ENCODE assay signal across 20 mouse cellular contexts in genomic region chr10:16364001-16364400, GRCm38 (mm10).
A peak's percentile ranks its signal among the peaks of the same experiment; 100 is the strongest.
DNase-seq lines count a peak whose midpoint lies in the region; ATAC-seq and TF ChIP-seq lines count a peak whose summit lies in the region.
"Had no signal": no experiment of that assay in that cellular context is flagged by ENCODE, and none has a peak within 500 bp of the region (broad histone marks: within the 10 kb centered on the region; RNA-seq: fewer than 3 reads in every experiment).

No protein-coding gene starts in this region.

- no peaks in the 10 kb centered on the region for H3K79me2 ChIP-seq in MEL (ENCODE audit: control insufficient read depth, insufficient read depth, low read length, poor library complexity)

- no peak overlapping the region for H3K4me3 ChIP-seq in MEL (ENCODE audit: control insufficient read depth in 1 of 2, insufficient read depth in 1 of 2, low read depth in 2 of 2, low read length in 2 of 2)
- H3K4me3 ChIP-seq in liver, embryonic 15.5 days (replicated peaks), result no peak overlapping the region
- H3K4me3 ChIP-seq: embryonic facial prominence, embryonic 12.5 days; forebrain, embryonic 12.5 days; heart, embryonic 10.5 days; heart, embryonic 15.5 days; hindbrain, embryonic 13.5 days had no signal

- H3K9ac ChIP-seq in MEL (ENCODE audit: control insufficient read depth, low read depth, low read length, poor library complexity, severe bottlenecking), result no peak overlapping the region
- no peak overlapping the region for H3K9ac ChIP-seq in liver, embryonic 15.5 days
- H3K9ac ChIP-seq: embryonic facial prominence, embryonic 12.5 days; forebrain, embryonic 12.5 days; heart, embryonic 15.5 days; hindbrain, embryonic 13.5 days had no signal

- no peaks in the 10 kb centered on the region for H3K9me3 ChIP-seq in MEL (replicated peaks; ENCODE audit: insufficient read depth, low read length)
- H3K9me3 ChIP-seq in liver, embryonic 15.5 days (replicated peaks), result no peaks in the 10 kb centered on the region
- H3K9me3 ChIP-seq: embryonic facial prominence, embryonic 12.5 days; forebrain, embryonic 12.5 days; heart, embryonic 10.5 days; heart, embryonic 15.5 days; hindbrain, embryonic 13.5 days had no signal

- TF ChIP-seq EP300 in MEL (IDR thresholded peaks at IDR 0.05; ENCODE audit: low read depth in 1 of 2, low read length in 2 of 2), result peak; percentile 92 to 96

- TF ChIP-seq POLR2A in MEL (IDR thresholded peaks at IDR 0.05; ENCODE audit: control insufficient read depth in 1 of 2, insufficient read depth in 1 of 2, low read depth in 1 of 2, low read length in 2 of 2, poor library complexity in 1 of 2), result no peak

- H3K27ac ChIP-seq in MEL (ENCODE audit: control insufficient read depth, low read depth, low read length), result peak overlapping the region; percentile 39; the same call in 1 of the 2 replicates
- H3K27ac ChIP-seq in liver, embryonic 15.5 days (replicated peaks), result no peak overlapping the region
- H3K27ac ChIP-seq: embryonic facial prominence, embryonic 12.5 days; forebrain, embryonic 12.5 days; heart, embryonic 10.5 days; heart, embryonic 15.5 days; hindbrain, embryonic 13.5 days; hindbrain, postnatal 0 days had no signal

- peak; percentile 68 for DNase-seq in MEL (ENCODE audit: low read depth, low spot score)
- no peak for DNase-seq in adrenal gland, postnatal 4 days (ENCODE audit: low spot score in 2 of 2)
- no peak for DNase-seq in right cerebral cortex, postnatal 4 days
- DNase-seq: adrenal gland, adult 8-10 months; cerebellum, adult 11-12 months; cerebellum, adult 9-10 months; cerebellum, postnatal 25 days; gastrocnemius, postnatal 36 days; heart, adult 18-20 months; heart, postnatal 14 days had no signal

- H3K36me3 ChIP-seq in MEL (ENCODE audit: control insufficient read depth in 1 of 2, insufficient read depth in 2 of 2, low read length in 2 of 2), result peaks cover 0 to 8% of the 10 kb centered on the region in 2 experiments; a peak in 2 of 4 replicates
- H3K36me3 ChIP-seq in liver, embryonic 15.5 days (replicated peaks), result no peaks in the 10 kb centered on the region
- H3K36me3 ChIP-seq: embryonic facial prominence, embryonic 12.5 days; forebrain, embryonic 12.5 days; heart, embryonic 10.5 days; heart, embryonic 15.5 days; hindbrain, embryonic 13.5 days had no signal

- 37% methylated on average over 3 of the region's 3 CpGs for WGBS in liver, embryonic 15.5 days (ENCODE audit: insufficient replicate concordance)

- H3K27me3 ChIP-seq in MEL (ENCODE audit: control insufficient read depth in 1 of 2, insufficient read depth in 2 of 2, low read length in 2 of 2), result no peaks in the 10 kb centered on the region
- no peaks in the 10 kb centered on the region for H3K27me3 ChIP-seq in liver, embryonic 15.5 days
- H3K27me3 ChIP-seq: CH12.LX; embryonic facial prominence, embryonic 12.5 days; forebrain, embryonic 12.5 days; heart, embryonic 15.5 days; hindbrain, embryonic 13.5 days had no signal

- peak; percentile 73 for ATAC-seq in erythroid progenitor cell, adult 5-6 weeks (replicated peaks; ENCODE audit: low FRiP score, poor library complexity, severe bottlenecking)
- peak; percentile 22; the same call in 1 of the 2 replicates for ATAC-seq in liver, embryonic 15.5 days (ENCODE audit: insufficient read depth)
- peak; percentile 96 for ATAC-seq in megakaryocyte-erythroid progenitor cell, adult 5-6 weeks (replicated peaks; ENCODE audit: low FRiP score, low TSS enrichment, poor library complexity, severe bottlenecking)
- ATAC-seq: hindbrain, postnatal 0 days had no signal

- peaks cover 6 to 7% of the 10 kb centered on the region in 2 experiments; a peak in 2 of 4 replicates for H3K4me1 ChIP-seq in MEL (ENCODE audit: control insufficient read depth in 1 of 2, insufficient read depth in 2 of 2, low read length in 2 of 2)
- no peaks in the 10 kb centered on the region for H3K4me1 ChIP-seq in liver, embryonic 15.5 days (replicated peaks)
- H3K4me1 ChIP-seq: embryonic facial prominence, embryonic 12.5 days; forebrain, embryonic 12.5 days; heart, embryonic 10.5 days; heart, embryonic 15.5 days; hindbrain, embryonic 13.5 days had no signal

- TF ChIP-seq CTCF in MEL (IDR thresholded peaks at IDR 0.05 in 2 of 3, conservative IDR thresholded peaks at IDR 0.05 in 1 of 3; ENCODE audit: control insufficient read depth in 1 of 3, insufficient read depth in 1 of 3, low read depth in 2 of 3, low read length in 3 of 3, poor library complexity in 1 of 3, severe bottlenecking in 1 of 3), result no peak

- TF ChIP-seq RAD21 in MEL (IDR thresholded peaks at IDR 0.05; ENCODE audit: low read depth, low read length), result no peak

- H3K4me2 ChIP-seq in liver, embryonic 15.5 days, result no peak overlapping the region
- H3K4me2 ChIP-seq: embryonic facial prominence, embryonic 12.5 days; forebrain, embryonic 12.5 days; heart, embryonic 15.5 days; hindbrain, embryonic 13.5 days had no signal

TF ChIP-seq in MEL, 35 proteins besides CTCF, POLR2A, EP300 and RAD21:
- TF ChIP-seq MYC (IDR thresholded peaks at IDR 0.05; ENCODE audit: low read depth, low read length) (no peak), RCOR1 (IDR thresholded peaks at IDR 0.05; ENCODE audit: low read depth, low read length) (peak; percentile 70), CHD2 (IDR thresholded peaks at IDR 0.05; ENCODE audit: low read length) (no peak; the same call in 1 of the 2 replicates), ETS1 (IDR thresholded peaks at IDR 0.05; ENCODE audit: low read depth, low read length) (peak; percentile 65), GATA1 (IDR thresholded peaks at IDR 0.05; ENCODE audit: low read depth, low read length) (peak; percentile 94), SIN3A (IDR thresholded peaks at IDR 0.05; ENCODE audit: low read length) (peak; percentile 35; the same call in 1 of the 2 replicates), POLR2AphosphoS2 (IDR thresholded peaks at IDR 0.05; ENCODE audit: low read length) (peak; percentile 33; the same call in 1 of the 2 replicates), TCF12 (IDR thresholded peaks at IDR 0.05; ENCODE audit: low read depth, low read length) (peak; percentile 96), TAL1 (IDR thresholded peaks at IDR 0.05; ENCODE audit: low read length) (peak; percentile 60)

Comparison
In these comparisons a context has a peak if more than half of its experiments do, and no peak if none do; other contexts are left out.
1. ATAC-seq: peak in every context shown above with its lines; median percentile 96 in megakaryocyte-erythroid progenitor cell, adult 5-6 weeks; 73 in erythroid progenitor cell, adult 5-6 weeks; 22 in liver, embryonic 15.5 days.